Mouse (Mus musculus) ES-E14 (cell line): ENCODE measurements around the gene Ppm1h. TPM values are rescaled to one million over a fixed set of nuclear protein-coding genes. Genes with fewer than 3 reads are reported as not detected.

Source experiments
- DNase-seq: peaks from one replicate; pipeline ENCODE4 v3.0.0-alpha.2; 2013; ENCODE audit warnings: low read depth, low spot score
- H3K27ac ChIP-seq: 2 replicates; pipeline ENCODE4 v1.5.1; 2012; ENCODE audit warnings: low read depth, mild to moderate bottlenecking, low read length, moderate library complexity, mixed read lengths; ENCODE audit not compliant: poor library complexity, insufficient read depth, severe bottlenecking
- H3K36me3 ChIP-seq: 2 replicates; pipeline ENCODE4 v1.6.1; 2012; ENCODE audit warnings: mild to moderate bottlenecking, low read length, moderate library complexity, mixed read lengths; ENCODE audit not compliant: control insufficient read depth, poor library complexity, insufficient read depth, severe bottlenecking
- H3K4me1 ChIP-seq, 2 experiments: fragments of 150-350 bp in 1 of 2; sonication (generic) in 1 of 2; 2 replicates each; pipeline ENCODE4 v1.6.1; 2012; ENCODE audit warnings: low read length in 2 of 2, mild to moderate bottlenecking in 1 of 2, mixed read lengths in 1 of 2; ENCODE audit not compliant: control insufficient read depth in 2 of 2, insufficient read depth in 2 of 2, poor library complexity in 1 of 2
- H3K4me3 ChIP-seq, 2 experiments: fragments of 150-350 bp in 1 of 2; sonication (generic) in 1 of 2; 2 replicates each; pipeline ENCODE4 v1.5.1; 2012; ENCODE audit warnings: low read length in 2 of 2, low read depth in 1 of 2, mild to moderate bottlenecking in 1 of 2, mixed read lengths in 1 of 2; ENCODE audit not compliant: insufficient read depth in 1 of 2, poor library complexity in 1 of 2, severe bottlenecking in 1 of 2
- H3K9ac ChIP-seq: 2 replicates; pipeline ENCODE4 v1.6.1; 2012; ENCODE audit warnings: low read depth, mild to moderate bottlenecking, low read length, mixed read lengths; ENCODE audit not compliant: poor library complexity, insufficient read depth, severe bottlenecking
- H3K9me3 ChIP-seq: fragments of 150-350 bp; sonication (generic); 2 replicates; pipeline ENCODE4 v1.6.1; 2012; ENCODE audit warnings: low read depth, mild to moderate bottlenecking, low read length; ENCODE audit not compliant: control insufficient read depth, insufficient read depth
- CHD2 ChIP-seq: IDR thresholded peaks from 2 replicates; pipeline ENCODE4 v1.6.1; 2014; ENCODE audit warnings: mild to moderate bottlenecking, low read depth, low read length, inconsistent platforms
- HCFC1 ChIP-seq: IDR thresholded peaks from 2 replicates; pipeline ENCODE4 v1.6.1; 2012; ENCODE audit warnings: low read length, inconsistent platforms, borderline replicate concordance; ENCODE audit not compliant: insufficient read depth
- MAFK ChIP-seq: IDR thresholded peaks from 2 replicates; pipeline ENCODE4 v1.6.1; 2014; ENCODE audit warnings: mild to moderate bottlenecking, low read depth, low read length, inconsistent platforms; ENCODE audit not compliant: insufficient read depth
- ZC3H11A ChIP-seq: IDR thresholded peaks from 2 replicates; pipeline ENCODE4 v1.6.1; 2012; ENCODE audit warnings: low read depth, mild to moderate bottlenecking, inconsistent platforms, low read length, borderline replicate concordance
- ZNF384 ChIP-seq: IDR thresholded peaks from 2 replicates; pipeline ENCODE4 v1.6.1; 2012; ENCODE audit warnings: low read depth, low read length, inconsistent platforms
- in situ Hi-C, 2 experiments: fragments of 600-800 bp; cut with MboI; formaldehyde crosslinking; loops; one replicate each; pipeline ENCODE4 v1.15.1; 2025; ENCODE audit warnings: low sequenced_read_pairs in 2 of 2, inconsistent platforms in 1 of 2; ENCODE audit not compliant: unreplicated experiment in 2 of 2
- total RNA-seq: library from RNA; depleted of rRNA; stranded (reverse); fragments of 300-350 nt; gene quantifications from 2 replicates; pipeline ENCODE4 v1.2.3, GENCODE M21; 2012

Ppm1h gene
- total RNA-seq, 1 experiment: 4.5 TPM

- Histone ChIP-seq H3K9me3 (no peaks in the 10 kb centered on the region), H3K4me3 (no peak overlapping the region), H3K4me1 (peaks cover 0 to 2% of the 10 kb centered on the region in 2 experiments; a peak in 1 of 4 replicates), H3K9ac (no peak overlapping the region), H3K36me3 (no peaks in the 10 kb centered on the region), H3K27ac (no peak overlapping the region)
- in situ Hi-C loops: no loop called here
- TF ChIP-seq HCFC1 (no peak), MAFK (no peak), ZC3H11A (no peak)
- DNase-seq: no peak
These were observed 14.7 kb downstream of the Ppm1h start for GRCm38 (mm10) chr10:122693158-122693777.

GRCm38 (mm10) chr10:122693911-122694618 is 15.5 kb downstream of the Ppm1h start:
- no peak for DNase-seq
- no peak for TF ChIP-seq CHD2
- TF ChIP-seq ZNF384: no peak
- no peak for TF ChIP-seq HCFC1
- no peak for TF ChIP-seq ZC3H11A
- TF ChIP-seq MAFK: no peak
- Histone ChIP-seq H3K9me3 (no peaks in the 10 kb centered on the region), H3K4me3 (no peak overlapping the region), H3K27ac (no peak overlapping the region), H3K36me3 (no peaks in the 10 kb centered on the region), H3K4me1 (peaks cover 0 to 2% of the 10 kb centered on the region in 2 experiments; a peak in 1 of 4 replicates), H3K9ac (no peak overlapping the region)
- in situ Hi-C loops: no loop called here

GRCm38 (mm10) chr10:122696335-122696734 is 17.8 kb downstream of the Ppm1h start:
- peaks cover 0 to 2% of the 10 kb centered on the region in 2 experiments; a peak in 1 of 4 replicates for H3K4me1 ChIP-seq
- H3K4me3 ChIP-seq: no peak overlapping the region
- H3K36me3 ChIP-seq: no peaks in the 10 kb centered on the region
- H3K9ac ChIP-seq: no peak overlapping the region
- no peaks in the 10 kb centered on the region for H3K9me3 ChIP-seq
- H3K27ac ChIP-seq: no peak overlapping the region
- no peak for DNase-seq
- in situ Hi-C loops: no loop called here
- no peak for TF ChIP-seq MAFK

GRCm38 (mm10) chr10:122698347-122698746 is 19.8 kb downstream of the Ppm1h start:
- DNase-seq: no peak
- TF ChIP-seq ZNF384 (no peak), HCFC1 (no peak), CHD2 (no peak), MAFK (peak; percentile 70), ZC3H11A (no peak)
- Histone ChIP-seq H3K36me3 (no peaks in the 10 kb centered on the region), H3K9me3 (no peaks in the 10 kb centered on the region), H3K4me1 (no peaks in the 10 kb centered on the region), H3K9ac (no peak overlapping the region), H3K4me3 (no peak overlapping the region), H3K27ac (no peak overlapping the region)
- in situ Hi-C loops: no loop called here
